ENCODE assay signal across 17 mouse cellular contexts in genomic region chr8:108720840-108721239, GRCm38 (mm10).
DNase-seq lines count a peak whose midpoint lies in the region; ATAC-seq and TF ChIP-seq lines count a peak whose summit lies in the region.
"Had no signal": no experiment of that assay in that cellular context is flagged by ENCODE, and none has a peak within 500 bp of the region (broad histone marks: within the 10 kb centered on the region; RNA-seq: fewer than 3 reads in every experiment).

No protein-coding gene starts in this region.

- H3K9me3 ChIP-seq in neural tube, embryonic 12.5 days: no peaks in the 10 kb centered on the region
- H3K9me3 ChIP-seq: forebrain, embryonic 13.5 days; heart, embryonic 15.5 days; hindbrain, embryonic 12.5 days; kidney, embryonic 15.5 days; liver, embryonic 12.5 days had no signal

- 72% methylated on average over 4 of the region's 4 CpGs for WGBS in neural tube, embryonic 12.5 days
- 4% methylated on average over 4 of the region's 4 CpGs for WGBS in macrophage (ENCODE audit: missing documents)

- peaks cover 85% of the 10 kb centered on the region for H3K4me1 ChIP-seq in neural tube, embryonic 12.5 days

- H3K9ac ChIP-seq in neural tube, embryonic 12.5 days: 0 out of 2 replicates have a peak overlapping the region, but pooled peaks have one; percentile 5
- H3K9ac ChIP-seq: forebrain, embryonic 13.5 days; heart, embryonic 15.5 days; kidney, embryonic 15.5 days; liver, embryonic 12.5 days had no signal

- no peak overlapping the region for H3K4me2 ChIP-seq in neural tube, embryonic 12.5 days (replicated peaks)
- H3K4me2 ChIP-seq: forebrain, embryonic 13.5 days; heart, embryonic 15.5 days; kidney, embryonic 15.5 days; liver, embryonic 12.5 days had no signal

- H3K27ac ChIP-seq in gastrocnemius, adult 2 months: no peak overlapping the region
- H3K27ac ChIP-seq in neural tube, embryonic 12.5 days: no peak overlapping the region
- H3K27ac ChIP-seq in macrophage: peak overlapping the region; percentile 97
- H3K27ac ChIP-seq: forebrain, embryonic 13.5 days; heart, adult 2 months; heart, embryonic 15.5 days; hindbrain, embryonic 12.5 days; kidney, embryonic 15.5 days; liver, embryonic 12.5 days had no signal

- DNase-seq in gastrocnemius, adult 2 months: peak; percentile 10
- DNase-seq in gastrocnemius, postnatal 10 days: no peak
- no peak for DNase-seq in neural tube, embryonic 10.5 days (ENCODE audit: extremely low spot score, low spot score)
- no peak for DNase-seq in urinary bladder, adult 18-20 months (ENCODE audit: low spot score in 2 of 2)
- no peak for DNase-seq in thymus, postnatal 4 days
- DNase-seq: adrenal gland, adult 8-10 months; cerebellum, adult 2 months; heart, adult 2 months had no signal

- H3K36me3 ChIP-seq in neural tube, embryonic 12.5 days: no peaks in the 10 kb centered on the region
- no peaks in the 10 kb centered on the region for H3K36me3 ChIP-seq in macrophage (ENCODE audit: inconsistent target)
- H3K36me3 ChIP-seq: heart, embryonic 15.5 days; hindbrain, embryonic 12.5 days; kidney, embryonic 15.5 days; liver, embryonic 12.5 days had no signal

- no peak for ATAC-seq in neural tube, embryonic 12.5 days (ENCODE audit: low FRiP score, low read depth)
- no peak for ATAC-seq in megakaryocyte-erythroid progenitor cell, adult 5-6 weeks (replicated peaks; ENCODE audit: low FRiP score, low TSS enrichment, poor library complexity, severe bottlenecking)
- ATAC-seq: forebrain, embryonic 13.5 days; intestine, embryonic 16.5 days; liver, embryonic 12.5 days had no signal

- peaks cover 84% of the 10 kb centered on the region for H3K79me2 ChIP-seq in macrophage (ENCODE audit: inconsistent target)

- H3K4me3 ChIP-seq in gastrocnemius, adult 2 months: no peak overlapping the region
- H3K4me3 ChIP-seq in neural tube, embryonic 12.5 days: no peak overlapping the region
- peak overlapping the region; percentile 54; the same call in 1 of the 2 replicates for H3K4me3 ChIP-seq in macrophage (ENCODE audit: inconsistent target)
- H3K4me3 ChIP-seq: forebrain, embryonic 13.5 days; heart, adult 2 months; heart, embryonic 15.5 days; hindbrain, embryonic 12.5 days; kidney, embryonic 15.5 days; liver, embryonic 12.5 days had no signal

- intact Hi-C loops in gastrocnemius, adult 2 months (cut with DNase I): no loop called here

- peaks cover 15% of the 10 kb centered on the region for H3K27me3 ChIP-seq in neural tube, embryonic 12.5 days (replicated peaks)
- H3K27me3 ChIP-seq: heart, embryonic 15.5 days; kidney, embryonic 15.5 days had no signal

- no peak for TF ChIP-seq CTCF in gastrocnemius, adult 2 months (IDR thresholded peaks at IDR 0.05)
